Mouse (Mus musculus) brain, adult 2 months (tissue): ENCODE results near the gene Hist3h2ba.

Experiments used
- DNase-seq: peaks from one replicate; pipeline ENCODE4 v3.0.0; 2011; ENCODE audit warnings: low read depth, low spot score

Hist3h2ba gene

DNA sequence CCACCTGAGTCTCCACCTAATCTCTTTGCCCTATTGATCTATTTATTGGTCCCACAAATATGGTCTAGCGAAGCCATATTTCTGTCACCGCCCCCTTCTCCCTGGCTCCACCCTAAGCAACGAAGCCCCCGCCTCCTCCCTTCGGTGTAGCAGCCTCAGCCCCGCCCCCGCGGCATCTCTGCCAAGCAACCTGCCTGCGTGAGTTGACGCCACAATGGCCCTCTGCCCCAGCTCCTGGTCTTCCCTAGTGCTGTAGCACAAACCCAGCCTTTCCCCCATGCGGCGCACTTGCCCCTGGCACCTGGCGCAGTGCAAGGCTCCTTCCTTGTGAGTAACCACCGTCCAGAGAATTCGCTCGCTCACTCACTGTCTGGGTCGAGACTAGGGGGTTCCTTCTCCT is 14.8 kb downstream of the Hist3h2ba start:
- no peak for DNase-seq

DNA sequence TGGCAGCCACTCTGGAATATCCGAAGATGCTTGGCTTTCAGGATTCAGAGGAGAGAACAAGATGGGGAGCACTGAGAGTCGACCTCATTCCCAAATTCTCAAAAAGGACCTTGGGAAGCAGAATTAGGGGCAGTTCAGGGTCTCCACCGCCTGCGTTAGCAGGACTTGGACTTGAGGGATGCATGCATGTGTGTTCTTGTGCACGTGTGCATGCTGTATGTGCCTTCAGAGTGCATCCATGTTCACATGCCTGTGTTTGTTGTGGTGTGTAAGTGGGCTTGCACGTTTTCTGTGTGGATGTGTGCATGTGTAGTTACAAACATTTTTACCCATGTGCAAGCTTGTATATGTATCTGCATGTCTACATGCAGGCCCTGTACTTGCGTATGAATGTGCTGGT is 15.5 kb downstream of the Hist3h2ba start:
- DNase-seq: no peak

DNA sequence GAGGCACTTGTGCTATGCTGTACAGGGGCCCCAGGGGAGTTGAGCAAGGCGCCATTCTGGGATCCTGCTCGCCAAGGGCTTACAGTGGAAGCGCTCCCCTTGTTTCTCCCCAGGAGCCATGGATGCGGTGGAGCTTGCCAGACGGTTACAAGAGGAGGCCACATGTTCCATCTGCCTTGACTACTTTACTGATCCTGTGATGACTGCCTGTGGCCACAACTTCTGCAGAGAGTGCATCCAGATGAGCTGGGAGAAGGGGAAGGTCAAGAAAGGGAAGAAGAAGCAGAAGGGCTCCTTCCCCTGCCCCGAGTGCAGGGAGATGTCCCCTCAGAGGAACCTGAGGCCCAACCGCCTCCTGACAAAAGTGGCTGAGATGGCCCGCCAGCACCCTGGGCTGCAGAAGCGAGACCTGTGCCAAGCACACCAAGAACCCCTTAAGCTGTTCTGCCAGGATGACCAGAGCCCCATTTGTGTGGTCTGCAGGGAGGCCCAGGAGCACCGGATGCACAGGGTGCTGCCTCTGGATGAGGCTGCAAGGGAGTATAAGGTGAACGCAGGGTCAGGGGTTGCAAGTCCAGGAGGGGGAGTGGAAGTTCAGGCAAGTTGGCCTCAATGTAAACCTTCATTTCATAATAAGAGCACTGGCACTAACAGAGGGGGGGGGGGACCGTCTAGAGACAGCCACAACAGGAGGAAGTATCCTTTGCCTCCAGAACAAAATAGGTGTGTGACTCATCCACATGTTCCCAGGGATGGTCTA is 16.5 kb downstream of the Hist3h2ba start:
- no peak for DNase-seq

DNA sequence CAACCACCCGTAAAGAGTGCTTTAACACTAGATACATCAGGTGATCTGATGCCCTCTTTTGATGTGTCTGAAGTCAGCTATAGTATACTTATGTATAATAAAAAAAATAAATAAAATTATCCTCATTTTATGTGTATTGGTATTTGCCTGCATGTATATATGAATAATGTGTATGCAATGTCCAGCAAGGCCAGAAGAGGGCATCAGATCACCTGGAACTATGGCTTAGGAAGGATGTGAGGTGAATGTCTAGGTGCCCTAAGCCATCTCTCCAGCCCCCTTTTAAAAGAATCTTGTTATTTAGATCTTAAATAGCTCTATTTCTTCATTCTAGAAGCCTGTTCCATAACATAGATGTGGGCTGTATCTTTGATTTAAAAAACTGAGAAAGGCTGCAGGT is 18.6 kb downstream of the Hist3h2ba start:
- DNase-seq: no peak

DNA sequence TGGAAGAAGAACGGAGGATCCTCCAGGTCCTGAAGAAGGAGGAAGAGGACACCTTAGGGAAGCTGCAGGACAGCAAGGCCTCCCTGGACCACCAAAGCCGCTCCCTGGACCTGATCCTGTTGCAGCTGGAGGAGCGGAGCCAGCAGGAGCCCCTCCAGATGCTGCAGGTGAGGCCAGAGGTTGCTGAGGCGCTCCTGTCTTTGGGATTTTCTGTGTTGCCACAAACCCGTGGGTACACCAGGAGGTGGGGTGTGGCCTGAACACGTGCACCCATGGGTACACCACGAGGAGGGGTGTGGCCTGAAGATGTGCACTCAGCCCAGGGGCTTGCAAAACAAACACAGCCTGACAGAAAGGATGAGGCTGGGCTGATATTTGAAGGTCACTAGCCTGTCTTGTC is 19.8 kb downstream of the Hist3h2ba start:
- no peak for DNase-seq

DNA sequence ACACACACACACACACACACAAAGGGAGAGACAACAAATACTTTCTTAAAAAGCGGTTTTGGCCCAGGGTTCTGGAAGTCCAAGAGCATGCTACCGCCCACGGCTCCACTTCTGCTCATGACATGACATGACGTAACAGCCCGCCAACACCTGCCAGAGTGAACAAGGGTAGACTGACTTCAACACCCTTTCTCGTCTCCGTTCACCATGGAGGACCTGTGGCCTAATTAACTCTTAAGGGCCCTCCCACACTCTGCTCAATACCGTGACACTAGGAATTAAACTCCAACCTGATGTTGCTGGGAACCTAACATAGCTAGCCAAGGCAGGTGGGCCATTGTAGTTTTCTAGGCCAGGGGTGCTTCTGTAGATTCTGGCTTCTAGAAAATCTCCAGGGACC is 20.3 kb downstream of the Hist3h2ba start:
- DNase-seq: no peak

DNA sequence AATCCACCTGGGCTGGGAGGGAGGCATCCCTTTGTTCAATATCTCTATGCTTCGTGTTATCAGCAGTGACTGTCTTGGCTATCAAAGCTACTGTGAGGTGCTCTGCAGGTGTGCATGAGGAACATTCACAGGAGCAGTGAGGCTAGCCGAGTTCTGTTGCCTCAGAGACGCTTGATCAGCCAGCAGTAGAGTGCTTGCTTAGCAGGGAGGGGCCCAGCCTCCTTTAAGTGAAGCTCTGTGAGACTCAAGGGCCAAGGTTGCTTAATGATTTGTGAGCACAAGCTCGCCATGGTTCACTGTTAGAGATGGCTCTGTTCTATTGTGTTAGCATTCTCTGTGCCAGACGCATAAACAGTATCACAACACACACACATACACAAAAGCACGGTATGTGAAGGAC is 20.9 kb downstream of the Hist3h2ba start:
- no peak for DNase-seq

DNA sequence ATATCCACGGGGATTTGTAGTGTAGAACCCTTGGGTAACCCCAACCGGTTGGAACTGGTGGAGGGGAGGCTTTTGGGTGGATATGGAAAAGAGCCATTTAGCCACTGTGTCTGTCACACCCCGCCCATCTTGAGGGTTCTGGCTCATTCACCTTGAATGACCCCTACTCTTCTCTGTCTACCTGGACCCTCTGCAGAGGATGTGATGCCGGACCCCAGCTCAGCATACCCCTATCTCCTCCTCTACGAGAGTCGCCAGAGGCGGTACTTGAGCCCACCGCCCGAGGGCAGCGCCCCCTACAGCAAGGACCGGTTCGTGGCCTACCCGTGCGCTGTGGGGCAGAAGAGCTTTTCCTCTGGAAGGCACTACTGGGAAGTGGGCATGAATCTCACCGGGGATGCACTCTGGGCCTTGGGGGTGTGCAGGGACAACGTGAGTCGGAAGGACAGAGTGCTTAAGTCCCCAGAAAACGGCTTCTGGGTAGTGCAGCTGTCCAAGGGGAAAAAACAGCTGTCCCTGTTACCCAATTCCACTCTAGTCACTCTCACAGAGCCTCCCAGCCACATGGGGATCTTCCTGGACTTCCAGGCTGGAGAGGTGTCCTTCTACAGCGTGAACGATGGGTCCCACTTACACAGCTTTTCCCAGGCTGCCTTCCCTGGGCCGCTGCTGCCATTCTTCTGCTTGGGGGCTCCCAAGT is 22.3 kb downstream of the Hist3h2ba start:
- no peak for DNase-seq

DNA sequence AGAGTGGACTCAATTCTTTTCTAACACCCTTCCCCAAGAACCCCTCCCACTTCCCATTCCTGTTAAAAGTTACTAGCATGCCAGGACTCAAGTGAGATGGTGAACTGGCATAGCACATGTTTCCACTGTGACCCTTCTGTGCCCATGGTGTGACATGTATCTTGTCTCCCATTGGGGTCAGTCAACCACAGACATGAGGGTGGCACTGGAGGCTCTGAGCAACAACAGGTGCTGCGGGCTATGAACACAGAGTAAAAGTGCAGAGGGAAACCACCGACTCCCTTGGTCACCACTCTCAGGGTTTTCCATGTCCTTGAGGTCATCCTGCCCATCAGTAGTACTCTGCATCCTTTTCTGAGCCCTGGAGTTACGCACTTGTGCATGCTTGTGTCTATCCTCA is 23.1 kb downstream of the Hist3h2ba start:
- DNase-seq: no peak

DNA sequence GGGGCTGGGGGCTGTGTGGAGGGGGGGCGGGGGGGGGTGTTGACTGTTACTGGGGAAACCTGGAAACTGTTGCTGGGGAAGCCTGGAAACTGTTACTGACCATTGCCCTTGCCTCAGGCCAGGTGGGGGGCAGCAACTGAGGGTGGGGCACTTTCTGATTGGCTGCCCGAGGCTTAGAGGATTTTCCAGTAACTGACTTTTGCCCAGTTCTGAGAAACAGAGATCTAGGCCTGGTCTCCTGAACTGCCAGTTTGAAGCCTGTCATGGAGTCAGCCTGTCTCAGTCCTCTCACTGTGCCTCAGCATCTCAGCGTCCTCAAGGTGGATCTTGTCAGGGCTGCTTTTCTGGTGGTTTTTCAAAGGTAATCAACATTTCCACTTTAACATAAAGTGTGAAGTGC is 25.7 kb downstream of the Hist3h2ba start:
- DNase-seq: no peak

DNA sequence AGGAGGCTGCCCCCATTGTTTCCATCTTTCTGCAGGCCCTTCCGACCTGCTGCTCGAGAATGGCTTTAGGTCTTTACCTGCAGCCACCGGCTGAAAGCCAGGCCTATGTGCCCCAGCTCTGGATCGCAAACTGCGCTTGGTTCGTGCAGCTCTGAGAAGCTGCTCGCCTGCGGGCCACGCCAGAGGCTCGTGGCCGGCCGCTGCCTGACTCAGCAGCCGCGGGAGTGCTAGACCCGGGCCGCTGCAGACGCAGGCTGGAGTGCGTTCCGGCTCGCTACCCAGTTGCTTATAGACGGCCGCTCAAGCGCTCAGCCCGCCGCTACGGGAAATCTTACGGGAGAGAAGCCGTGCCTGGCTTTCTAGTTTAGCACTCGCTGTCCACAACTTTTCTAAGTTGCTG is 28.4 kb downstream of the Hist3h2ba start:
- no peak for DNase-seq

DNA sequence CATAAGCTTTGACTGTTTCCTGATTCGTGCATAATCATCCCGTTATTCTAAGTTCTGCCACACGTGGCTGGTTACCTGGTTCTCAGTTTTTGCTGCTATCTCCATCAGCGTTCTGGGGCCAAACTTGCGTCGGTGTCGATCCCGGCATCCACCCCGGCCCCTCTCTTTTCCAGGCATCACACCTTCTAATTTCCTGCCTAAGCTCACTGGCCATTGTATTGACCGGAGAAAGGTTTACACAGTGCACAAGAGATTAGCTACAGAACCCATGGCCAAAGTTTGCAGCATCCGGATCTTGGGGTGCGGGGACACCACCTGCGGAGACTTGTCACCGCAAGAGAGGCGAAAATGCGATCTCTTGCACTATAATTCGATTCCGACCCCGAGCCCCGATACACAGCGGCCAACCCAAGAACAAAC is 28.9 kb downstream of the Hist3h2ba start:
- no peak for DNase-seq

DNA sequence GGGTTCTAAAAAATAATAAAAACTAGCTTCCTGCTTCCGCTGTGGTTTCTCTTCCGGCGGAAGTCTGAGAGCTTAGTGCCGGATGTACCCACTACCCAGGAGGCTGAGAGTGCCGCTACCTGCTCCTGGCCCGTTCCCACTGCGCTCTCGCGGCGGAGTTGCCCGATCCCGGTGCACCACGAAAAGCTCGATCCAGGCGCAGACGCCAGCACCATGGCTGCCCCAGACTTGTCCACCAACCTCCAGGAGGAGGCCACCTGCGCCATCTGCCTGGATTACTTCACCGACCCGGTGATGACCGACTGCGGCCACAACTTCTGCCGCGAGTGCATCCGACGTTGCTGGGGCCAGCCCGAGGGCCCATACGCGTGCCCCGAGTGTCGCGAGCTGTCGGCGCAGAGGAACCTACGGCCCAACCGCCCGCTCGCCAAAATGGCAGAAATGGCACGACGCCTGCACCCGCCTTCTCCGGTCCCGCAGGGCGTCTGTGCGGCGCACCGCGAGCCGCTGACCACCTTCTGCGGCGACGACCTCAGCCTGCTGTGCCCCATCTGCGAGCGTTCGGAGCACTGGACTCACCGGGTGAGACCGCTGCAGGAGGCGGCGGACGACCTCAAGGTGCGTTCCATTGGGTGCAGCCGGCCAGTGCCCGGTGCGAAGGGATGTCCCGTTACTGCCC is 29.4 kb downstream of the Hist3h2ba start, which contains the start of gene Trim11:
Gene Trim11 (plus strand): TSS at position 67 of the 679 bp plus-strand sequence.
- peak; percentile 88 for DNase-seq

DNA sequence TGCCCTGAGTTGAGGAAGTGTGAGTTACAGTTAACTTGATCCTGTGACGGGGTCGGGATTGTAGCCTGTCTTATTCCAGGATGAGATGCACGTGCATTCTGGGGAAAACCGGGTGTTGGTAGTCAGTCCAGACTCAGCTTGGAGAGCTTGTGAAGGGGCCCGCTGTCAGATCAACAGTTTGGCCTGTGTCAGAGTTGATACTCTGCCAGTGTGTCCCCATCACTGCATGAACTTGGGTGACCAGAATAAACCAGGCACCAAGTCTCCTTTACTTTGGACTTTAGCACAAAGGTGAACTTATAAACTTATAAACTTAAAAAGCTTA is 29.9 kb downstream of the Hist3h2ba start:
- no peak for DNase-seq

DNA sequence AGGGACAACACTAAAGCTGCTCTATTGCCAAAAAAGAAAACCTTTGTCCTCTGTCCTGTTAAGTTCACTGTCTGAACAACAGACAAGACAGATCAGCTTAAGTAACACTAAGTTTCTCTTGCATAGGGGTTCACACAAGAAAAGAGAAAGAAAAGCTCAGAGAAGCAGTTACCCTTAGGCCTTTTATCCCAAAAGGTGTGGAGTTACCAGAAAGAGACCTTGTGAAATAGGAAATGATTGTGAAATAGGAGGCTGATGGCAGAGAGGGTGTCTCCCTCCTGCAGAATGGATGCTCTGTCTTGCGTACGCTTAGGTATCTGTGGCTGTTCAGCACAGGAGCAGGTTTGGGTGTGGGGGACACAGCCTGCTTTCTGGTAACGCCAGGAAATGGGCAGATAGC is 30.5 kb downstream of the Hist3h2ba start:
- no peak for DNase-seq

DNA sequence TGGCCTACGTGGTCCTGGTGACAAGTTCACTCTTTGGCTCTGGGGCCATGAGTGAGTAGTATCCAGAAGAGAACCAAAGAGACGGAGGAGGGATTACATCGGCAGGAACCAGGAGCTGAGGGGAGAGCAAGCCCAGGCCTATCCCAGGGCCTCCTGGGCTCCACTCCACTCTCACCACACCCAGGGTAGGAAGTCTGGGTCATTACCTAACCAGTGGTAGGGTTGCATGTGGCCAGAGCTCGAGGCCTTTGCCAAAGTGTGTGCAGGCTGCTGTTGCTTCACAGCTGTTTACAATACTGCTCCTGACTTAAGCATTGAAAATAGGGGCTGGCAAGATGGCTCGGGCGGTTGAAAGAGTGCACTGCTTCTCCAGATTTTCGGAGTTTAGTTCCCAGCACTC is 30.9 kb downstream of the Hist3h2ba start:
- no peak for DNase-seq

DNA sequence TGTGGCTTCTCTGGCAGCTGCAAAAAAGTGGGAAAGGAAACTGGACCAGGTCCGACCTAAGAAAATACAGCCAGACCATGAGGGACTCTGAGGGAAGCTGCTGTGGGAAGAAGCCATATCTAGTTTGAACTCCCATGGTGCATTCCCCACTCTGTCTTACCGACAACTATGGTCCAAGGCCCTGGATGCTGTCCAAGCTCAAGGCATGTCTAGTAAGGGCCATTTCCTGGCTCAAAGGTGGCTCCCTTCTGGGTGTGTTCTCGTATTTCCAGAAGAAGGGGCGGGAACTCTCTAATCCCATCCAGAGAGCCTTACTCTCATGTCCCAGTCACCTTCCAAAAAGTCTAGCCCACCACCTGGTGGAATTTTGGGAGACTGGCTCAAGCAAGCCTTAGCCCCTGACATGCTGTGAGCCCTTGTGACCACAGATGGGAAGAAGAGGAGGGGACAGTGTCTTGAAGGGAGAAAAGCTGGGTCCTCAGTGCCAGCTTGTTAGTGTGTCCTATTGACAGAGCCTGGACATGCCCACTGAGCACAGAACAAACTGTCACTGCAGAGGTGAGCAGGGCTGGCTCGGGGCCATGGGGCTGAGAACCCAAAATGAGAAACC is 31.8 kb downstream of the Hist3h2ba start:
- no peak for DNase-seq

DNA sequence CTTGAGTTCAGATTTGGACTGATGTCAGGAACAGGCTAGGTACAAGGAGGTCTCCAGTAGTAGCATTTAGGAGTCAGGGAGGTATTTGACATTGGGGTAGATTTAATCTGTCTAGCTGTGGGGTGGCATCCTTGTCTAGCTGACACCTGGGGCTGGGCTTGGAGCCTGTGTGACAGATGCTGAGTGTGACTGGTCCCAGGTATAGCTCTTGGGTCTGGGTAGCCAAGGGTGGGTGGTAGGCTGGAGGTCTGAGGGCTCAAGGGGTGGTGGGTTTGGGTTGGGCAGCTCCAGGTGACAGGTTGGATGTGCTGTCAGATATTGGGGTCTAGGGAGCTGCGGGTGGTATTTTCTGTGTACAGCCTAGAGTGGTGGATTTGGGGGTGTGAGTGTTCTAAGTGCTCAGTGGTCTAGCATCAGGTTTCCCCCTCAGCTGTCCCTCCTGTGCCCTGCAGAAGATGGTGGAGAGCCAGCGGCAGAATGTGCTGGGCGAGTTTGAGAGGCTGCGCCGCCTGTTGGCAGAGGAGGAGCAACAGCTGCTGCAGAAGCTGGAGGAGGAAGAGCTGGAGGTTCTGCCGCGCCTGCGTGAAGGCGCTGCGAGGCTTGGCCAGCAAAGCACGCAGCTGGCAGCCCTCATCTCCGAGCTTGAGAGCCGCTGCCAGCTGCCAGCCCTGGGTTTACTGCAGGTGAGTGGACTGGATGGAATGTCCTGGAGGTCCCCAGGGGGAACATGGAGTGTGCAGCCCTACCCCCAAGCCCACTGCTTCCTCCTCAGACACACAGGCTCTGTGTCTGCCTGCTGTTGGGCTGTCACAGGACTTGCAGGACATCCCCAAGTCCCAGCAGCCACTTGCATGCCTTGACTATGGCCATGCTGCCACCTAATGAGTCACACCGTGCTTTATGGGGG is 33.1 kb downstream of the Hist3h2ba start:
- peak; percentile 94 for DNase-seq

DNA sequence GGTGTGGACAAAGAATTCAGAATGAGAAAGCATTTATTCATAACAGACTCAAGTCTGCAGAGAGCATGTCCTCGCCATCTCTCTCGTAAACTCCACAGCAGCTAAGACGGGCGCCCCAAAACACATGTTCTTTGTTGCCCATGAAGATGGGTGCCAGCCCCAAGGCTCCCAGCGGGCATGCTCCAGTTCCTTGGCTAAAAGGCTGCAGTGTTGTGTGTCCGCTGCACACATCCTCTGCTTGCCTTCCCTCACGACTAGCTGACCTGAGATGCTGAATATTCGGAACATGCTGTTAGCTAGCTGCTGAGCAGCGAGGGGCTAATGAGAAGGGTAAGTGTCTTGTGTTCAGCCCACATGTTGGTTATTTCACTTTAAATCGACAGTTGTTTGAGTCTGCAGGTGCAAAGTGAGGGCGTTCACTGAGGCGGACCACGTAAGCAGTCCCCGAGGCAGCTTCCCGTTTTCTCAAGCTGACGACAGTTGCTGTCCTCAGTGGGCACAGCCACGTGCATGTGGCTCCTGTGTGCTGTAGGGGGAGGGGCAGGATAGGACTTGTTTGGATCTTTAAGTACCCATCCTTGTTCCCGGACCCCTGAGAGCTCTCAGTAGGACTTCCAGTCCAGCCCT is 33.9 kb downstream of the Hist3h2ba start:
- DNase-seq: peak; percentile 46

DNA sequence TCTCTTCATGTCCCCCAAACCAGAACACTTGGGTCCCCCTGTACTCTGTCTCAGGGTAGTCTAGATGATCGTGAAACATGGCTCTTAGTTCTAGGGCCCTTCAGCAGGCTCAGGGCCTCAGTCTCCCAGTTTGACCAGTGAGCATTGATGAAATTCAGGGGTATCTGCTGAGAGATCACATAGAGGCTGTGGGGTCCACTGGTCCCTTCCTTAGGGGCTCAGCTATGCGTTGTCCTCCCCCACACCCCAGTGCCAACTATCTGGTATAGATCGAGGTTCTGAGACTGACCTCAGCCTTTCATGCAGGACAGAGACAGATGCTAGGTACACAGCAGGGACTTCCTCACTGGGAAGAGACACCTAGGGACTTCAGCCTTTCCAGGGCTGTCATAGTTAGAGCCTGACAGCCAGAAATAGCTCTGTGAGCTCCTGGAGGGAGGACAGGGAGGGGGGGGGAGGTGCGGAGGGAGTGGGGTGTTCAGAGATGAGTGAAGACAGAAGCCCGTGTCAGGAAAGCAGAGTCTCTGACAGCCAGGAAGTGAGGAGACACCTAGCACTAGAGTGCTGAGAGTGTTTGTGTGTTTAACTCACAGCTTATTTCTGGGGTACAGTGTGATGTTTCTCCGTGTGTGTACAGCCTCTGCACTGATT is 35.1 kb downstream of the Hist3h2ba start:
- DNase-seq: peak; percentile 69
